Mouse (Mus musculus) spleen, adult 2 months (tissue): ENCODE data around the gene Fancd2.

Experiments used
- CTCF ChIP-seq: fragments of 200-500 bp; IDR thresholded peaks from 2 replicates; pipeline ENCODE4 v1.5.1; 2011; ENCODE audit warnings: mild to moderate bottlenecking, inconsistent platforms; ENCODE audit not compliant: insufficient read depth, insufficient read length, insufficient replicate concordance; ENCODE audit errors: extremely low read depth
- POLR2A ChIP-seq: fragments of 200-500 bp; IDR thresholded peaks from 2 replicates; pipeline ENCODE4 v1.6.1; 2011; ENCODE audit warnings: low read depth, low read length, inconsistent platforms

GRCm38 (mm10) chr6:113644808-113645207 lies 113.3 kb downstream of the Fancd2 start:
- TF ChIP-seq POLR2A, result no peak
- TF ChIP-seq CTCF, result no peak
